Mouse (Mus musculus) liver, adult (tissue): Measurements from ENCODE around the gene Gm45213.

Experiments used
- GATA4 ChIP-seq: IDR thresholded peaks from 2 replicates; pipeline ENCODE4 v1.6.1; 2014; ENCODE audit warnings: mild to moderate bottlenecking, low read length; ENCODE audit not compliant: insufficient replicate concordance

Gene Gm45213

GRCm38 (mm10) chr7:66084546-66084945, 41.1 kb downstream of the Gm45213 start:
- no peak for TF ChIP-seq GATA4

DNA sequence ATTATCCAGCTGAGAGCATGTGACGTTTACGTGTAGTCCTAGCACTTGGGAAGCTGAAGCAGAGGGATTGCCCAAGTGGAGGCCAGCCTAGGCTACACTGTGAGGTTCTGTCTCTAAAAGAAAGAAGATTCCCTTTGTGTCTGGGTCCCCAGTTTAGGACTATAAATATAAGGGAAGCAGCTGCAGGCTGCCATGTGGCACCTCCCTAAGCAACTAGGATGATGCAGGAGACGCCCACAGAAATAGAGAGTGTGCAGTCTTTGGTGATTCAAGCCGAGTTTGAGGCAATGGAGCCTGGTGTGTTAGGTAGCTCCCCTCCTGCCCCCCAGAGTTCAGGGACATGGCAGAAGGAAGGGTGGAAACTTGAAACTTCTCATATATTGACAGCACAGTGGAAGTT, 44.2 kb downstream of the Gm45213 start:
- TF ChIP-seq GATA4, result no peak

GRCm38 (mm10) chr7:66088077-66088476, 44.7 kb downstream of the Gm45213 start:
- TF ChIP-seq GATA4, result no peak

DNA sequence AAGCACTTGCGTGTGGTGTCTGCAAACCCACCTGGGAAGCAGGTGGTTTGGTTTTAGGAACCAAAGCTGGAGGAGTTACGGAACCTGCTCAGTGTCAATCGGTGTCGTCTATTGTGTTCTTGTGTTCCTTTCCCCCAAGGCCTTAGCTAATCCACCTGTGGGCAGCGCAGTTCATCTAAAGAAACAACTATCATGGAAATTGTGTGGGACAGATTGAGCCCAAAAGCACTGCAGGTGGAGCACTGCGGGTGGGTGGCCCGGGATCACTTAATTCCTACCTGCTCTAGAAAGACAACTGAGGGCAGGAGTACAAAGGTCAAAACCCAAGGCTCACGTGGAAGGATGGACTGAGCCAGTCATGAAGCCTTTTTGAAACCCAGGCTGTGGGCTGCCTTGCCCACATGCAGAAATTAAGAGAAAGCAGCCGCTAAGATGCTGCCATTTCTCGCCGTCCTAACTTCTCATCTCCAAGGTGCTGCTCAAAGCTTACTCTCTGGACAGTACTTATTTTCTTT, 47.3 kb downstream of the Gm45213 start:
- TF ChIP-seq GATA4, result no peak

DNA sequence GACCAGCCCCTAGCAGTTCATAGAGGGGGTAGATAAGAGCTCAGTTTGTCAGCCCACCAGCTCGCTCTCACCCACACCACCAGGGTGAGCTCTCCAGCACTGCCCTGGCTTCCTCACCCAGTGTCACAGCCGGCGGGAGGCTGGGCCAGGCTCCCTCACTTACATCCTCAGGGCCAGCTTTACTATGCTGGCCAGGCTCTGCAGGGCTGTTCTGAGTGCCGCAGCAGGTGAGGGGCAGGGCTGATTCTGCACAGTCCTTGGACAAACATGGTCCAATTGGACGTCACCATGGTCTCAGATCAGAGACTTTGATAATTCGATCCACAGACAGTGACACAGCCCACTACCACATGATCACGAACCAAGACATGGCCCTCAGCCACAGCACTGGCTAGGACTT, 48.2 kb downstream of the Gm45213 start:
- TF ChIP-seq GATA4, result no peak

GRCm38 (mm10) chr7:66092656-66093055, 49.3 kb downstream of the Gm45213 start:
- TF ChIP-seq GATA4, result no peak

DNA sequence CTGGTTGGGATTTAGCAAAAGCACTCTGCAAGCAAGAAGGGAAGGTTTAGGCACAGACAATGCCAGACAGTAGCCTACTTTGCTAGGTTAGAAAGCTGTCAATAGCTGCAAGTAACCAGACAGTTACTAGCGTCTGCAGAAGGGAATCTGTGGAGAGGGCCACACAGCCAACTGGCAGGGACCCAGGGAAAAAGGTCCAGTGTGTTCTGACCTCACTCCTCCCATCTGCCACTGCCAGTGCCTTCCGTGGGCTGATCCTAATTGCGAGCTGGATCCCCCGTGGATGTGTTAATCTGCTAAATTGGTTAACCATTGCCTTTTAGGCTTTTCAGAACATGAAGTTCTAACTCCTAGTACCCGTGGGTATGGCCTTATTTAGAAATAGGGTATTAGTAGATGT, 50.7 kb downstream of the Gm45213 start:
- TF ChIP-seq GATA4, result no peak

GRCm38 (mm10) chr7:66098803-66099202, 55.4 kb downstream of the Gm45213 start:
- TF ChIP-seq GATA4, result no peak

- TF ChIP-seq GATA4, result no peak
Observed at GRCm38 (mm10) chr7:66101866-66102265, 58.5 kb downstream of the Gm45213 start.

GRCm38 (mm10) chr7:66104531-66104930, 61.1 kb downstream of the Gm45213 start:
- TF ChIP-seq GATA4, result no peak

GRCm38 (mm10) chr7:66105771-66106170, 62.4 kb downstream of the Gm45213 start:
- no peak for TF ChIP-seq GATA4

DNA sequence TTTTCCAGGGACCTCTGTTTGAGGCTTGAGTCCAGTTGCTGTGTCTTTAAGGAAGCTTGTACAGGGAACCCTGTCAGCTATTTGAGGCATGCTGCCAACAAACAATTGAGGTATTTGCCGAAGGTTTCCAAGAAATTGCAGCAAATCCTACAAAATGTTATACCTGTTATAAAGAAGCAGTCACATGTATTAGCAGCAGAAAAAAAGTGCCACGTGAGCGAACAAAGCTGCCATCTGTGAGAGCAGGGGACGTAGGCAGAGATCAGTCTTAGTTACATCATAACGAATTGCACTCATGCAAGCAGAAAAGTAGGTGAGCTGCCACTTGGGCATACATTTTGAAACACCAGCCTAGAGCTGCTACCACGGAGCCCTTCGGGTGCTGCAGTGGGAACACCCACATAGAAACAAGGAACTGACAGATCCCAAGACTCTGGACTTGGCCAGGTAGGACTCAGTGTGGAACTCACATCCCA, 63.2 kb downstream of the Gm45213 start:
- TF ChIP-seq GATA4, result no peak

DNA sequence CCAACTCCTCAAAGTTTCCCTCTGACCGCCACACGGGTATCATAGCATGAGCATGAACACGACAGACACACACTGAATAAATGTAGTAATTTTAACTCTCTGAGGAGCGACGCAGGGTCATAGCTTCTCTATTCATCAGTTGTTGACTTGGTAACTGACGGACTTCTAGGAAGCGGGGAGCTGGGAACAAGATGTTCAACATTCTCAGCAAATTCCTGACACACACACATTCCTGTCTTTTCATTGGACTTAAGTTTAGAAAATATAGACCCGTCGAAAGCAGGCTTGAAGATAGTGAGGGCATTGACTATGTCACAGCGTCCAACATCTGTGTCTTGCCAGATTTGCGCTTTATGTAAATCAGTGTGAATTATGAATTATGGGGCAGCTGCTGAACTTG, 63.8 kb downstream of the Gm45213 start:
- no peak for TF ChIP-seq GATA4

DNA sequence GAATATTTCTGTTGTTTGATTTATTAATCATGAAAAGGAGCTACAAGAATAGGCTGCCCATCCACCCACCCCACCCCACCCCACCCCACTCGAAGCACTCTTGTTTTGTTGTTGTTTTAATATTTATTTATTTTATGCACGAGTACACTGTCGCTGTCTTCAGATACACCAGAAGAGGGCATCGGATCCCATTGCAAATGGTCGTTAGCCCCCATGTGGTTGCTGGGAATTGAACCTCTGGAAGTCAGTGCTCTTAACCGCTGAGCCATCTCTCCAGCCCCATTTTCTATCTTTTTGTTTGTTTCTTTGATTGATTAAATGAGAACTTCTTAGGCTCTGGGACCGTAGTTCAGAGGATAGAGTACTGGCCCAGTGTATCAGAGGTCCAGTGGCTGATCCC, 64.5 kb downstream of the Gm45213 start:
- no peak for TF ChIP-seq GATA4

DNA sequence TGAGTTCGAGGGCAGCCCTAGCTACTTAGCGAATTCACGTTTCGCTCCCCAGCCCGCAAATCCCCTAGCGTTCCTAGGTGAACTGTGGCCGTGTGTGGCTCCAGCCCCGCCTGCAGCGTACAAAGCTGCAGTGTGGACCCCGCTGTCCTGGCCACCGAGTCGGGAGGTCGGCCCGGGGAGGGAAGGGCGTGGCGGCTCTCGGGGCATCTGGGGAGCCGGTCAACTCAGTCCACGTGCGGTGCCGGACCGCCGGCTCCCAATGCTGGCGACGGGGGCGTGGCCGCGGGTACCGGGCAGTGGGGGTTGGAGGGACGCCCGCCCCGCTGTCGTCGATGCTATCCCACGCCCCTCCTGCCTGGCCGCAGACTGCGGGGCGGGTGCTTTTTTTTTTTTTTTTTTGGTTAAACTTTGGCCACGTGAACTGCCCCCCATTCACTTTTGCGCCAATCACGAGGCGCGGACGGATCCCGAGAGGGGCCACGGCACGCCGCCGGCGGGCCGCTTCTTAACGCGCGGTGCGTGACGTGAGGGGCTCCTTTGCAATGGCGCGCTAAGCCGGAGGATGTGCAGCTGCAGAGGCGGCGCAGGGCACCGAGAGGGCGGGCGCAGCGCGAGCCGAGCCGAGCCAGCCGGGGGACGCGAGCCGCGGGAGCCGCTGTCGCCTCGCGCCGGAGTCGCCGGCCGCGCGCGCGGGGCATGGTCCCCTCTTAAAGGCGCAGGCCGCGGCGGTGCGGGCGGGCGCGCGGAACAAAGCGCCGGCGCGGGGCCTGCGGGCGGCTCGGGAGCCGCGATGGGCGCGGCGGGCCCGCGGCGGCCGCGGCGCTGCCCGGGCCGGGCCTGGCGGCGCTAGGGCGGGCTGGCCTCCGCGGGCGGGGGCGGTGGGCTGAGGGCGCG, 65.8 kb downstream of the Gm45213 start, which contains the start of gene Chsy1:
Gene Chsy1 (plus strand): TSS at position 555 of the 894 bp plus-strand sequence.
- peak; percentile 5; the same call in 1 of the 2 replicates for TF ChIP-seq GATA4

DNA sequence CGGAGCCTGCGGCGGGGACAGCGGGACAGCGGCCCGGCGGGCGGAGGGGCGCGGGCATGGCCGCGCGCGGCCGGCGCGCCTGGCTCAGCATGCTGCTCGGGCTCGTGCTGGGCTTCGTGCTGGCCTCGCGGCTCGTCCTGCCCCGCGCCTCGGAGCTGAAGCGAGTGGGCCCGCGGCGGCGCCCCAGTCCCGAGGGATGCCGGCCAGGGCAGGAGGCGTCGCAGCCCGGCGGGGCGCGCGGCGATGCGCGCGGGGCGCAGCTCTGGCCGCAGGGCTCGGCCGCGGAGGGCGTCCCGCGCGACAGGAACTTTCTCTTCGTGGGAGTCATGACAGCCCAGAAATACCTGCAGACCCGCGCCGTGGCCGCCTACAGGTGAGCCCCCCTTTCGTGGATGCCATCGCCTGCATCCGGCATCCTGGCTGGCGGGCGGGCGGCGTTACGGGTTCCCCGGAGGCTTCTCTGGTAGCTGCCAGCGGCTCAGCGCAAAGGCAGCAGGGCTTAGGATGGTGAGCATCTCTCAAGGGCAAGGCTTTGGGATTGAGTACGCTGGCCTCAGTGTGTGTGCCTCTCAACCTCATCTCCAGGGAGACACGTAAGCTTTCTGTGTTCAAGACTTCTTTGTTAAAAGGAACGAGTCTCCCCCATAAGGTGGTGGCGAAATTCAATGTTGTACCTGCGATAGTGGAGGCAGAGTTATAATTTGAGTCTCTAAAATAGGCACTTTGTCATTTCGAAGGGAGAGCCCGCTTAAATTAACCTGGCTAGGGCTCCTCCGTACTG, 66.6 kb downstream of the Gm45213 start:
- no peak for TF ChIP-seq GATA4

DNA sequence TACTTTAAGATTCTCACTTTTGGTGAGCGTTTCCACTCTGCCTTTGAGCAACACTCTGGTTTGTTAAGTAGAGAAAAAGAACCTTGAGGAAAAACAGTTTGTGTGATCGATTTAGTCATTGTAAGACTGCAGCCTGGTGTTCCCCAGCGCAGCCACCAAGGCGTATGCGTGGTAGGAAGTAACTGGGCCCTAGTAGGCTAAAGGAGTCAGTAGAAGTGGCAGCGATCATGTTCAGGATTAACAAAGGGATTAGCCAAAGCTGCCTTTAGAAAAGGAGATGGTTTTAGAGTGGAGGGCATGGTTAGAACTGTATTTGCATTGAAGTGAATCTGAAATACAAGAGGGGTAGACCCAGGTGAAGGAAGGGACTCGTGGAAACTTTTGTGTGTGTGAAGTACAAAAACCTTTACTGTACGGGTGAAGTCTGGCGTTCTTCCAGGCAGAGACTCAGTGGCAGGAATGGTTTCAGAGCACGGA, 67.3 kb downstream of the Gm45213 start:
- TF ChIP-seq GATA4, result no peak
